Mouse (Mus musculus): ENCODE results near the gene March8.

DNA sequence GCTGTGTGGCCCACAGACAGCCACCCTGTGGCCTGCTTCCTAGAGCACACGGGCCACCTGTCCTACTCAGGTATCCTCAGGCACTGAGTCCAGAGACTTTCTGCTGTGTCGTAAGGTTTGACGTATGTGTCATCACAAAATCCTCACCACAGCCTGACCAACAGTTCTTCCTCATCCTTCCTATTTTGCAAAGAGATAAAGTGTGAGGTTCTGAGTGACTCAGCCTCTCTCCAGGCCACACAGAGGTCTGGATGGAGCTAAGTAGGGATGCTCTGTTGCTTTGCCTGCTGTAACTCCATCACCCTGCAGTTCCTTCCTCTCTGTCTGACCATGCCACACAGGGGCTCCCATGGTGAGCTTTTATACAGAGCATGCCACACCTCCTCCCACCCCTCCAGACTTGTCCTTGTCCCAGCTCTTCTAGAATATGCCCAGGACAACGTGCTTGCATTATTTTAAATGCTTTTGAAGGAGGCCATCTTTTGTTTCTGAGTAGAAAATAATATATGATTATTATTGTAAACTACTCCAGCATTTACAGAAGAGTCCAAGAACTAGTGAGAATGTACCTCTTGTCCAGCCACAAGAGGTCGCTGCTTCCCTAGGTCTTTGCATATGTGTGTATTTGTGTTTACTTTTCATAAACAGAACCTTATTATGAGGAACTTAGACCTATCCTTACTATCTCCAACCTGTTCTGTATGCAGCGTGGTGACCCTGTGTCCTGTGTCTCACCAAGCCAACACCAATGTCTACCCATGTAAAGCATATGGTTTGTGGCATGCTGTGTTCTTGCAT, 79.9 kb downstream of the March8 start:
- TF ChIP-seq POLR2A (IDR thresholded peaks at IDR 0.05; ENCODE audit: borderline replicate concordance, extremely low read depth, insufficient read depth, insufficient read length, poor library complexity, severe bottlenecking) (no peak), CTCF (IDR thresholded peaks at IDR 0.05; ENCODE audit: borderline replicate concordance, extremely low read depth, insufficient read depth, insufficient read length) (peak; percentile 22; the same call in 1 of the 2 replicates)

Measured in brain, embryonic 14.5 days (tissue).